Mouse (Mus musculus) forebrain, embryonic 11.5 days (tissue): ENCODE results near the gene Golt1b. TPM values are rescaled to one million over a fixed set of nuclear protein-coding genes. Genes with fewer than 3 reads are reported as not detected.

Experiments used
- ATAC-seq: fragments of 200-750 bp; cut with Nextera tagmentation; replicated peaks from 2 replicates; pipeline ENCODE4 v1.8.0; 2017; ENCODE audit warnings: moderate TSS enrichment; ENCODE audit not compliant: low FRiP score
- DNase-seq: peaks from one replicate; pipeline ENCODE4 v3.0.0-alpha.2; 2017; ENCODE audit warnings: low spot score
- H3K27ac ChIP-seq: fragments of 300-500 bp; sonication (generic); 2 replicates; pipeline ENCODE4 v1.5.1; 2014; ENCODE audit warnings: low read depth, low read length
- H3K27me3 ChIP-seq: fragments of 300-500 bp; sonication (generic); 2 replicates; pipeline ENCODE4 v1.6.1; 2014; ENCODE audit warnings: mild to moderate bottlenecking, low read length, mixed read lengths; ENCODE audit not compliant: control insufficient read depth, insufficient read depth
- H3K36me3 ChIP-seq: fragments of 300-500 bp; sonication (generic); 2 replicates; pipeline ENCODE4 v1.6.1; 2014; ENCODE audit warnings: mild to moderate bottlenecking, low read length, moderate library complexity, mixed read lengths; ENCODE audit not compliant: control insufficient read depth, insufficient read depth
- H3K4me1 ChIP-seq: fragments of 300-500 bp; sonication (generic); replicated peaks from 2 replicates; pipeline ENCODE4 v1.6.1; 2014; ENCODE audit warnings: low read length, mixed read lengths; ENCODE audit not compliant: control insufficient read depth, insufficient read depth
- H3K4me2 ChIP-seq: fragments of 300-500 bp; sonication (generic); 2 replicates; pipeline ENCODE4 v1.6.1; 2014; ENCODE audit warnings: low read depth, mild to moderate bottlenecking, low read length, moderate library complexity, mixed read lengths; ENCODE audit not compliant: severe bottlenecking
- H3K4me3 ChIP-seq: fragments of 300-500 bp; sonication (generic); 2 replicates; pipeline ENCODE4 v1.5.1; 2014; ENCODE audit warnings: low read depth, low read length
- H3K9ac ChIP-seq: fragments of 300-500 bp; sonication (generic); 2 replicates; pipeline ENCODE4 v1.6.1; 2014; ENCODE audit warnings: low read length
- H3K9me3 ChIP-seq: fragments of 300-500 bp; sonication (generic); 2 replicates; pipeline ENCODE4 v1.6.1; 2016; ENCODE audit warnings: low read length, mixed read lengths; ENCODE audit not compliant: control insufficient read depth
- WGBS: fragments of 180-500 bp; shearing (Covaris S2); extraction: QIAGEN DNeasy Blood & Tissue Kit; methylation state at CpG from one replicate; pipeline ENCODE4 v1.1.7; 2014; 5-methylcytosine and 5-hydroxymethylcytosine counted together
- polyA plus RNA-seq: library from polyadenylated mRNA; unstranded; fragments of >200 nt; fragmentation: Nextera tagmentation; extraction: Ambion mirVana; gene quantifications from 2 replicates; pipeline ENCODE4 v1.2.1, GENCODE M21; 2014

The Golt1b gene
- polyA plus RNA-seq, 1 experiment from 2014 or later: 104 TPM

GRCm38 (mm10) chr6:142451381-142451780, 64.4 kb downstream of the Golt1b start:
- no peak for ATAC-seq
- H3K4me2 ChIP-seq: no peak overlapping the region
- H3K36me3 ChIP-seq: no peaks in the 10 kb centered on the region
- no peaks in the 10 kb centered on the region for H3K4me1 ChIP-seq
- DNase-seq: no peak
- no peaks in the 10 kb centered on the region for H3K9me3 ChIP-seq
- WGBS: 86% methylated on average over 12 of the region's 12 CpGs
- H3K9ac ChIP-seq: no peak overlapping the region
- H3K4me3 ChIP-seq: no peak overlapping the region
- no peak overlapping the region for H3K27ac ChIP-seq
- no peaks in the 10 kb centered on the region for H3K27me3 ChIP-seq

GRCm38 (mm10) chr6:142453311-142453710, 66.3 kb downstream of the Golt1b start:
- Histone ChIP-seq H3K27me3 (no peaks in the 10 kb centered on the region), H3K4me3 (no peak overlapping the region), H3K27ac (no peak overlapping the region), H3K9ac (no peak overlapping the region), H3K36me3 (no peaks in the 10 kb centered on the region), H3K4me2 (no peak overlapping the region), H3K9me3 (no peaks in the 10 kb centered on the region), H3K4me1 (0 out of 2 replicates have a peak, but pooled peaks cover 3% of the 10 kb centered on the region)
- DNase-seq (no peak), ATAC-seq (no peak)
- WGBS: 86% methylated on average over 2 of the region's 2 CpGs

Other genes with a start within 250 kb of the Golt1b start
- gene Slco1a6, start 178.7 kb upstream of the Golt1b start, polyA plus RNA-seq: not detected in 2 replicates
- gene Iapp, start 88.8 kb upstream of the Golt1b start, polyA plus RNA-seq: not detected in 2 replicates
- 0.20 and 0.41 TPM in 2 replicates for gene Slco1a5, start 64.2 kb upstream of the Golt1b start, polyA plus RNA-seq
- gene Pyroxd1, start 41.6 kb upstream of the Golt1b start, polyA plus RNA-seq: 19.6 and 21.4 TPM in 2 replicates
- 44.7 and 48.3 TPM in 2 replicates for gene Recql, start 134 bp upstream of the Golt1b start, polyA plus RNA-seq
- 0.87 and 1.3 TPM in 2 replicates for gene Spx, start 26.2 kb downstream of the Golt1b start, polyA plus RNA-seq
- not detected in 2 replicates for gene Gys2, start 85.9 kb downstream of the Golt1b start, polyA plus RNA-seq
- gene Ldhb, start 120.7 kb downstream of the Golt1b start, polyA plus RNA-seq: 420 and 433 TPM in 2 replicates
- gene Kcnj8, start 184.4 kb downstream of the Golt1b start, polyA plus RNA-seq: 4.0 and 5.5 TPM in 2 replicates